Mouse (Mus musculus) neural tube, embryonic 10.5 days (tissue): ENCODE results near the gene 6030468B19Rik.
"Not testable (repeated sequence)": the region's sequence is repeated elsewhere in the genome, so short reads cannot be mapped to it uniquely, and the experiment has no call there.

ENCODE experiments used
- DNase-seq: peaks from one replicate; pipeline ENCODE4 v3.0.0-alpha.2; 2017; ENCODE audit warnings: low spot score; ENCODE audit errors: extremely low spot score

Gene 6030468B19Rik

DNA sequence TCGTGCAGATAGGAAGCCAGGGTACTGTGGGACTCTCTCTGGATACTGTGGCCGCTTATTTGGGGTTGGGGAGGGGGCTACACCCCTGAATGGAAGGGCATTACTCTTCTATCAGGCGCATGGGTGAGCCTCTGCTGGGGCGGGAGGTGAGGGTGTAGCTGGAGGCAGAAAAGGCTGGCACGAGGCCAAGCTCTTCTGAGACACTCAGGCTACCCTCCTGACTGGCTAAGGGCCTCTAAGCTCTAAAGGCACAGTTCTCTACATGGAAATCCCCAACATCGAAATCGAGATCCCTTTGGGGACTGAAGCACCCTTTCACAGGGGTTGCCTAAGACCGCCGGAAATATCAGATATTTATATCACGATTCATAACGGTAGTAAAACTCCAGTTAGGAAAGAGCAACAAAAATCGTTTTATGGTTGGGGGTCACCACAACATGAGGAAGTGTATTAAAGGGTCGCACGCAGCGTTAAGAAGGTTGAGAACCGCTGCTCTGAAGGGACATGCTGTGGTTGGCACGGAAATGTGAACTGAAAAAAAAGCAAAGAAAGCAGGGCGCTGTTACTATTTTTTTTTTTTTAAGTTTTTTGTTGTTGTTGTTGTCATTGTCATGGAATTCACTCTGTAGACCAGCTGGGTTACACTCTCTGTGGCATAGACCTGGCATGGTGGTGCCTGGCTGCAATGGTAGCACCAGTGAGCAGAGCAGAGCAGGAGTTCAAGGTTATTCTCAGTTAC is 30.9 kb downstream of the 6030468B19Rik start:
- DNase-seq = no peak

DNA sequence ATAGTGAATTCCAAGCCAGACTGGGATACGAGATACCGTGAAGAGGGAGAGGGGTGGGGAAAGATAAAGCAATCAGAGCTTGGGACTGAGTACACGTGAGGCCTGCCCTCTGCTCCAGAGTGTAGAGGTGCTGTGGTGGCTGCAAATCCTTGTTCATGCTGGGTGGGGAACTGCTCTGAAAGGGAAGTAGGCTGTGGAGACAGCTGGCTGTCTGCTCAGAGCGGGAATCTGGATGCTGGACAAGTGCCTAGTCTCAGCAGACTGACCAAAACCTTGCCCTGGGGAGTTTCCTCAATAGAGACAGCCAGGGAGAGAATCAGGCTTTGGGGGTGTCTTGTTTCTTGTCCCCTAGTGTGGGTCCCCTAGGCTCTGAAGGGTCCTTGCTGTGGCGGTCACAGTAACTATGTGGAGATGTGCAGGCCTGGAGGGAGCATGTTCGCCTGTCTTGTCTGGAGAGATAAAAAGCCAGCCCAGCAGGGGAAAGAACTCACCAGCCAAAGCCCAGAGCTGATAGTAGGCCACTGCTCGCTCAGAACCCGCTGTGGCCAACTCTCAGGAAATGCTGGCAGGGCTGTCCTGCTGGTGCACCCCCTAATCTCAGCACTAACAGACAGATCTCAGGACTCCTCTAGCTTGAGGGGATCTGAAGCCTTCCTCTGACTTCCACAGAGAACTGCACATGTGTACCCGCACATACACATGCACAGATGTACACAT is 31.6 kb downstream of the 6030468B19Rik start:
- no peak for DNase-seq

DNA sequence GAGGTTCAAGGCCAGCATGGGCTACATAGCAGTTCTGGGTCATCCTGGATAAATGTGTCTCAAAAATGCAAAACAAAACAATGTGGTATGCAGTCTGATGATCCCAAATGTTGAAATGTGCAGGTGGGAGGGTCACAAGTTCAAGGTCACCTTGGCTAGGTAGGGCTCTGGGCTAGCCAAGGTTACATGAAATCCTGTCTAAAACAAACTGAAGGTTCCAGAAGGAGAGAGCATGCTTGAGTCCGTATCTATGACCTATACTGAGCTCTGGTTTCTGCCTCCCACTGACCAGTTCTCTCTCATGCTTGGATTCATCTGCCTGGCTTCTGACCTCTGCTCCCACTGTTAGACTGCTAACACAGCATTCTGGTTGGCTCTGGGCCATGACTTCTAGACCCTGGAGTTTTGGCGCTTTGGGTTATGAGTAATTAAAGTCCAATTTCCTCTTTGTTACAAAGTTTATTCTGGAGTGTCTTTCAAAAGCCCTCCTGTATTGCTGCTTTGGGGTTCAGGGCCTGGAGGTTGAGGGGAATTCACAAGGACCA is 32.3 kb downstream of the 6030468B19Rik start:
- no peak for DNase-seq

DNA sequence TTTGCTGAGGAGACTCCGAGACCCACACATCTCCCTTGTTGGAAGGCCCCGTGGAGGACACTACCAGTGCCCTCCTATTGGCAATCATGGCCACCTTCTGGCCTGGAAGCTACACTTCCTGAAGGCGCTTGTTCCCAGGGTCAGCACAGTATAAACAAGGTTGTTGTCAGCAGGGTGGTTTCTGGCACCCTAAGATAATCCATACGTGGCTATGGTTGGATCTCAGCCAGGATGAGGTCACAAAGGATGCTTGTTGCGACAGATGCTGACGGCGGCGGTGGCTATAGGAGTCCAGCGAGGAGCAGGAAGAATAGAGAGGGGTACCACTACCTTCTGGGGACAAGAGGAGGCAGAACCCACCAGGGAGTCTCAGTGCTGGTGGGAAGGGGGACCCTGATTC is 32.9 kb downstream of the 6030468B19Rik start:
- no peak for DNase-seq

DNA sequence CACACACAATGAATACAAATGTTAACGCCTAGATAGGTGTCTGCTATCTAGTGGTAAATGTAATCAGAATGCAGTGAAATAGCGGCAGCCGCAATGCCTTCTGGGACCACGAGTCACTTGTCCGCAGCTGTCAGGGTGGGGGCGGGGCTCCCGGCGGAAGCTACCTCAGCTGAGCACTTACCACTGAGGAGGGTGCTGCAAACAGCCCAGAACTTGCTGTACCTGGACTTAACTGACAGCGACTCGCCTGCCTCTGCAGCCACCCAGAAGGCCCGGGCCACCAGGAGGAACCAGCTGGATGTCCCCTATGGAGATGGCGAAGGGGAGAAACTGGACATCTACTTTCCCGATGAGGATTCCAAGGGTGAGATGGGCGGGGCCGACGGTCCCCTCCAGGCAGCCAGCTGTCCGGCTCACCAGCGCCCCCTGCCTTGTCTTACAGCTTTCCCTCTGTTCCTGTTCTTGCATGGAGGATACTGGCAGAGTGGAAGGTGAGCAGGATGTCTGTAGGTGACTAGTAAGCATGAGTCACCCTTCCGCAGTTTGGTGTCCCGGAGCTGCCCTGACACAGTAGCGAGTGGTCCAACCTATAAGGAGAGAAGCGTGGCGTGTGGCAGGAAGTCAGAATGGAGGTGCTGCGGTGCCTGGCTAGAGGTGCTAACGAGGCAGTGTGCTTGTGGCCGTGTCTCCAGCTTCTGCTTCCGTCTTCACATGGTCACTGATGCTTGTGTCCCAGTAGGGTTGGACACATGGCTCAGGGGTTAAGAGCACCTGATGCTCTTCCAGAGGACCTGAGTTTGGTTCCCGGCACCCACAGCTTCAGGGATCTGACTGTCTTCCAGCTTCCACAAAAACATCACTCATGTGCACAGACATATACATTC is 34.9 kb downstream of the 6030468B19Rik start:
- DNase-seq = peak; percentile 86

DNA sequence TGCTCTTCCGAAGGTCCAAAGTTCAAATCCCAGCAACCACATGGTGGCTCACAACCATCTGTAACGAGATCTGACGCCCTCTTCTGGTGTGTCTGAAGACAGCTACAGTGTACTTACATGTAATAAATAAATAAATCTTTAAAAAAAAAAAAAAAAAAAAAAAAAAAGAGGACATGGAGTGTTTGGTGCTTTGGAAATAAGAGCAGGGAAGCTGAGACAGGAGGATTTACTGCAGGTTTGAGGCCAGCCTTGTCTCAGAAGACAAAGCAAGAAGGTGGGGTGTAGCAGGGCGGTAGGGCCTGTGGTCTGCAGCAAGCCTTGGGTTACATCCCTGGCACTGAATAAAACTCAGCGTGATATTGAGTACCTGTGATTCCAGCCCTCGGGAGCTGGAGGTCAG is 36.0 kb downstream of the 6030468B19Rik start:
- DNase-seq = not testable (repeated sequence)

DNA sequence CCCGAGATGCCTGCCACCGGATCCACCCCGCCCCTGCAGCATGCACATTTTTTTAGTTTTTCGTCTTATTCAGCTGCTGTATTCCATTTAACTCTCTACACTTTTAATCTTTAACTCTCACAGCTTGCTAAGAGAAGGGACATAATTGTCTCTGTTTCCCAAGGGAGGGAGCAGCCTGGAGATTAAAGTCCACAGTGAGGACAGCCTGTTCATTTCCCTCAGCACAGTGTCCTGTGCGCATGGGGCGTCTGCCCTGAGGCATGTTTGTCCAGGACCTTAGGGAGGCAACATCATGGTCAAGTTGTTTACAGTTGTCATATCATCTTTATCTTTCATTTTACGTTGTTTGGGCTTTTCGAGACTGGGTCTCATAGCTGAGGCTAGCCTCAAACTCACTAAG is 36.6 kb downstream of the 6030468B19Rik start:
- no peak for DNase-seq

DNA sequence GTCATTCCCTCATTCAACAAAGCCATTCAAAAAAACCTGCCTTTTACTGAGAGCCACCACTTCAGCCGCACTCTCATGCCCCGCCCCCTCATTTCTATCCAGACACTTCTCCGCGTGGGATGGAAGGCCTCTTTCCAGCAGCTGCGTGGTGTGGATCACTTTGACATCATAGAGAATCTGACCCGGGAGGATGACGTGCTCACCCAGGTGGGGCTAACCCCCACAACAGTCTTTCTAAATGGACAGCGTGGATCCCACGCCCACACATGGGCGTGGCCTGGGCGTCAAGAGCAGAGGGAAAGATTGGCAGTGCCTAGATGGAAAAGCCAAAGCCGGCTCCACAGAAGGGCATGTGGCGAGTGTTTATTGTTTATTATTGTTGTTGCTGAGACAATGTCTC is 38.8 kb downstream of the 6030468B19Rik start:
- no peak for DNase-seq

DNA sequence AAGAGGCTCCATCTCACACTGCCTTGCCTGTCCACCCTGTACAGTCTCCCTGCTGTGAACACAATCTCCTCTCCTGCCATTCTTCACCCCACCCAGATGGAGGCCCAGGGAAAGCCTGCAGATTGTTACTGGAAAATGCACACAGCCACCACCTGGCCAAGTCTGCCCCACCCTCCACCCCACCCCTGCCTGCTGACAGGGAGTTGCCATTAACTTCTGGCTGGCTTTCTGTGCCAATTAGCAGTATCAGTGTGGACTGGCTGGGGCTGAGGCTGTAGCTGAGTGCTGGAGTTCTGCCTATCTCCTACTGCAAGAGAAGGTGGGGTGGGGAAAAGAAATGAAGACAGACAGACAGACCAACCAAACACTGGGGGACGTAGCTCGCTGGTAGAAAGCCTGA is 41.1 kb downstream of the 6030468B19Rik start:
- no peak for DNase-seq

DNA sequence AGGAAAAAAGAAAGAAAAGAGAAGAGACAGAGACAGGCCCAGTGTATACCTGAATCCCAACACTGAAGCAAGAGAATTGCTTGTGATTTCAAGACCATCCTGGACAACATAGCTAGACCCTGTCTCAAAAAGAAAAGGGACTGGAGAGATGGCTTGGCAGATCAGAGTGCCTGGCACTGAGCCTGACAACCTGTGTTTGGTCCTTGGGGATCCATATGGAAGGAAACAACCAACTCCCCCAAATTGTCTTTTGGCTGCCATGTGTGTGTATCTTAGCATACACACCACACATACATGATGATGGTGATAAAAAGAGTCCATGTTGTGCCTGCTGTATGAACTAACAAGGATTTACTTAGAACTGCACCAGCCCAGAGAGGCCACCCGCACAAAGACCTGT is 41.6 kb downstream of the 6030468B19Rik start:
- no peak for DNase-seq

DNA sequence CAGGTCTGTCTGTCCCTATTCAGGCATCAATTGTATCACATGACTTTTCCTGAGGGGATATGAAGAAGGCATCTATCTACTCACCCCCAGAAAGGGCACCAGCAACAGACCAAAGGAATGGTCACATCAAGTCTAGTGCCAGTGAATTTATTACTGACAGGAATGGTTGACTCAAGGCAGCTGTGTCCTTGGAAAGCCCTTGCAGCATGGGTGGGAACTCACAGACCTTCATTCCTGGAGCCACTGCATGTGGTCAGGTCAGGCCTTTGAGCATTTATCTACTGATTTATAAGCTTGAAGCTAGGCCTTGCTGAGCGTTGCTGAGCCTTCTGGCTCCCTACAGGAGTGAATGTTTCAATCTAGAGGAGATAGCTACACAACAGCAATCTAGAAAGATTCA is 43.5 kb downstream of the 6030468B19Rik start:
- DNase-seq = no peak

DNA sequence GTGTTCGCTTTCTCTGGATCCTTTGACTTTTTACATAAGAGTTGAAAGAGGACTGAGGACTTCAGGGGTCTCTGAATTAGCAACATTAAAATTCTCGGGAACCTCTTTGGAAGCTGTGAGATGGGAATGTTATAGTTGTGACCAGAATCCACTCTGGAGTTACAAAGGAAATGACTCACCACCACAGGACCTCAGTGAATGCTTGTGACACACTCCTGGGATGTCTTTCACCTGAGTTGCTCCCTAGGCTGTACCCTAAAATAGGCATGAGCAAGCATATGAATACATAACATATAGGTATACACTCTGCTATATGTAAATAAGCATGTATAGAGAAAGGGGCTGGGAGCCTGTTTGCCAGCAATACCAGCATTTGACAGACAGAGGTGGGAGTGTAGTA is 46.0 kb downstream of the 6030468B19Rik start:
- no peak for DNase-seq

DNA sequence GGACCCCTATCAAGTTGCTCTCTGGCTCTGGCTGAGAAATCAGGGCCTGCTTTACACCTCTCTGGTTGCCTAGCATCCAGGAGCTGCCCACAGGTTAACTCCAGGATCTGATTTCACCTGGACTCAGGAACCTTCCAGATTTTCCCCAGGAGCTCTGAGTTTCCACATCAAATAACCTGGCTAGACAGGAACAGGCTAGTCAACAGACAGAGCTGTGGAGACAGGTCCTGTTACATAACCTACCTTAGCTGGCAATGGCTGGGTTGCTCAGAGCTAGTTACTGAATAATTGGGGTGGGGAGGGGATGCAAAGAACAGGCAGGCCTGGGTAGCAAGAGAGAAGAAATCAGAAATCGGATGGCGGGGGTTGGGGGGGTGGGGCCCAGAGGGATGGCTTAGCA is 47.5 kb downstream of the 6030468B19Rik start:
- no peak for DNase-seq

DNA sequence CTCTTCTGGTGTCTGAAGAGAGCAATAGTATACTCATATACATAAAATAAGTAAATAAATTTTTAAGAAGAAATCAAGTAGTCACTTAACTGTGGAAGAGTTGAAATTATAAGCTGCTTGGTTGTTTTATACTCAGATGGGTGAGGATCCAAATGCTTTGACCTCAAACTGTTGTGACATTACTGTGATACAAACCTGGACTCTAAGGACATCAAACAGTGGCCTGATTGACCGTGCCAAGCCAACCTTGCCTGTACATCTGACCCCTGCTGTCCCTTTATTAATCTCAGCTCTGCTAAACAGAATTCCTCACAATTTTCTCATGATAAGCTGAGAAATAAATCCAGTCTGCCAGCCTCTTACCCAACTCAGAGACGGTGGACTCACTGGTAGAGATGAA is 48.2 kb downstream of the 6030468B19Rik start:
- no peak for DNase-seq

DNA sequence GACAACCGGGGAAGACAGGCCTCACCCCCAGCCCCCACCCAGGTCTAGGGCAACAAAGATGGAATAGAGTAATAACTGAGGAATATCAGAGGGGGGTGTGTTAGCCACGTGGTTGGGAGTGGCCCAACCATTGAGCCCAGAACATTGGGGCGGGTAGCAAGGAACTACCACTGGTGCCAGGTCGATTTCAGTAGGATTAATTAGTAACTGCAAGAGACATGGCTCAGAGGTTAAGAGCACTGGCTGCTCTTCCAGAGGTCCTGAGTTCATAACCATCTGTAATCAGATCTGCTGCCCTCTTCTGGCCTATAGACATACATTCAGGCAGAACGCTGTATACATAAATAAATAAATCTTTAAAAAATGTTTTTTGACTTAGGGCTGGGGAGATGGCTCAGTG is 49.2 kb downstream of the 6030468B19Rik start:
- DNase-seq = no peak

DNA sequence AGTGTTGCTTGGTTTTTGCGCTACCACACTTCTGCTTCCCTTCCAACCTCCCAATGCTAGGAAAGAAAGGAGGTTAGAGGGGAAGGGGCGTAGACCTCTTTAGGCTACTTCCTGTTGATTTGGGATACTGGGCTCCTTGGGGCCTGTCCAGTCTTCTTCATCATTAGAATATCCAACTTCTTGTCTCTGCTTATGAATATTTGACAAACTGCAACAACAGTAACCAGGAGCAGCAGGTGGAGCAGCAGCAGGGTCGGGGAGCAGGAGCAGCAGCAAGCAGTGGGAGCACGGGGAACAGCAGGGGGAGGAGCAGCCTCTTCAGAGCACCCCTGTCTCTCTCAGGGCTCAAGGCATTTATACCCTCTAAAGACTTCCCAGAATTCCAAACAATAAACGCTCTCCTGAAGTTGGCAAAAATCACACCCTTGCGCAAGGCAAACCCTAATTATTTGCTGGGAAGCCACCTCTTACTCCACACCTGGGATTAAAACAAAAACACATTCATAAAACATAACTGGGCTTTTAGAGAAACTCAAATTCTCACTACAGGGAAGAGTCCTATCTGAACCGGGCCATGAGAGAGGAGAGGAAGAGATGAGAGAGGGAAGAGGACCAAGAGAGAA is 50.2 kb downstream of the 6030468B19Rik start:
- no peak for DNase-seq

DNA sequence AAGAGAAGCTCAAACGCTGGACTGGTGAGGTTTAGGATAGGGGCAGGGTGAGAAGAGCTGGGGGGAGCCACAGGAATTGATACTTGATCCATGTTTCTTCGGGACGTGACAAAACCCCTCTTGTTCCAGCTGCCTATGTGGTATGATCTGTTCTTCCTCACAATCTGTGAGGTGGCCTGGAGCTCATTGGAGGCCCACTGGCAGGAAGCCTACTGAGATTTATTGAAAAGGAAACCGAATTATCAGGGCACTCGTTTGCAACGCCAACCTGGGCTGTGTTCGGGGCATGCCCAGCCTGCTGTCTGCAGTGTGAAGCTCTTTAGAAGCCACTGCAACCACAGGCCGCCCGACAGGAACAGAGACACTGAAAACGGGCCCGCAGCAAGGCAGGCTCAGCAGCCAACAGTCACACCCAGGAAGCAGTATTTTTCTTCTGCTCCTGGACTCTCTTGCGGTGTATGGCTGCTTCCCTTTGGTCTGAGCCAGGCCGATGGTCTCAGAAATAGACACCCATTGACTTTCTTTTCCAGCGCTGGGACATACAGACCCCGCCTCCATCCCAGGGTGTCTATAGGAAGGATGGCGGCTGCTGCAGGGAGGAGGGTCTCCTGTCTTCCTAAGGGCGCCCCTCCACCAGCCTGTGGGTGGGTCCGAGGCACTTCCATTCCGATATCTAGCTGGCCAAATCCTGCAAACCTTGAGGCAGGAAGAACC is 51.0 kb downstream of the 6030468B19Rik start:
- no peak for DNase-seq

DNA sequence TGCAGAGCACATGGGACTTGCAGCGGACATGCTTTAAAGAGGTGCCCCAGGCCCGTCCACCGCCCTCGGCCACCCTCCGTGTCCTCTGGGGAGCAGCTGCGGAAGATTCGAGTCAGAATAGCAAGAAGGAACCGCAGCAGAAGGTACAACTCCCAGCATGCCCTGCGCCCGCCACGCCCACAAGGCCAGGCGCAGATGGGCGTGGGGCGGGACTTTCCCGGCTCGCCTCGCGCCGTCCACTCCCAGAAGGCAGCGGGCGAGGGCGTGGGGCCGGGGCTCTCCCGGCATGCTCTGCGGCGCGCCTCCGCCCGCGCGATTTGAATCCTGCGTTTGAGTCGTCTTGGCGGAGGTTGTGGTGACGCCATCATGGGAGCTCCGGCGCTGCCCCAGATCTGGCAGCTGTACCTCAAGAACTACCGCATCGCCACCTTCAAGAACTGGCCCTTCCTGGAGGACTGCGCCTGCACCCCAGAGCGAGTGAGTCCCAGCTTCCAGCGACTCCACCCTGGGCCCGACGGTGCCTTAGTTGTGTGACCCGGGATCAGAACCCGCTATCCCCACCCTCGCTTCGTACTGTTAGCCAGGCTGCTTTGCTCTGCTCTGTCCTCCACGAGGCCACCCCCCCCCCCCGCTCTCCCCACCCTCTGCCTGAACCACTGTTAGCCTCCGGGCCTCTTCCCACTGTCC is 51.7 kb downstream of the 6030468B19Rik start, which contains the start of gene Birc5:
Gene Birc5, plus strand, starts transcription at position 267 of the 687 bp plus-strand sequence.
- DNase-seq = peak; percentile 98

DNA sequence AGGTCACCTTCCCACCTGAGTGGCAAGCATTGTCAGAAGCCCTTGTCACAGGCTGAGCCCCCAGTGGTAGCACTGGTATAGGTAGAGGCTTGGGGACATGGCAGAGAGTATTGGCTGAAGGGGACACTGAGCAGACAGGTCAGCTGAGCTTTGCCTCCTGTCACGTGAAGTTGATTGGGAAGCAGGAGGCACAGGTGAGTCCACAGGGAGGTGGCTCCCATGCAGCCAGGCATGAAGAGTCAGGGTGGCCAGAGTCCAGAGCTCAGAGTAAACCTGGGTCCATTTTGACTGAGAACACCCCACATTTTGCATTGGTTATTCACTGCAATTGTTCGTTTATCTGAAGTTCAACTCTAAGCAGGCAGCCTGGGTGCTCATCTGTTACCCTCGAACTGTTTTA is 55.4 kb downstream of the 6030468B19Rik start:
- DNase-seq = no peak

DNA sequence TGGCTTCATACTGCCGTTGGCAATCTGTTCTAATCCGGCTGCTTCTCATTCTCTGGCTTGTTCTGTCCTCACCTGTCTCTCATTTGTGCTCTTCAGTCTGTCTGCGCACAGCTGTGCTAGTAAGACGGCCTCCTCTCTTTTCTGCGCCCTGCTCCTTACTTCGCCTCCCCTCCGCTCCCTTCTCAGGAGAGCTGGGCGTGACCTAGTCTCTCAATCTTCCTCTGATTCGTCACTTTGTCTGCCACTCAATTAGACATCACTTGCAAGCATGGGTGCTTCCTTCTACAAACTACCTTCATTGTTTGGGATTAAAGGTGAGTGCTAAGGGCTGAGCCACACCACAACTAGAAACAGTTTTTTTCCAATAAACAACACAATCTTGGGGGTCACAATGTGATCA is 56.8 kb downstream of the 6030468B19Rik start:
- no peak for DNase-seq
